Mouse (Mus musculus): ENCODE results near the gene Atg13. TPM values are rescaled to one million over a fixed set of nuclear protein-coding genes. Genes with fewer than 3 reads are reported as not detected.

The Atg13 gene
- 21.0 and 30.6 TPM in 2 replicates for total RNA-seq (2014; rRNA removed)
- polyA plus RNA-seq (2015; fragmentation: Nextera tagmentation; extraction: Ambion mirVana) = 30.4 and 31.5 TPM in 2 replicates

DNA sequence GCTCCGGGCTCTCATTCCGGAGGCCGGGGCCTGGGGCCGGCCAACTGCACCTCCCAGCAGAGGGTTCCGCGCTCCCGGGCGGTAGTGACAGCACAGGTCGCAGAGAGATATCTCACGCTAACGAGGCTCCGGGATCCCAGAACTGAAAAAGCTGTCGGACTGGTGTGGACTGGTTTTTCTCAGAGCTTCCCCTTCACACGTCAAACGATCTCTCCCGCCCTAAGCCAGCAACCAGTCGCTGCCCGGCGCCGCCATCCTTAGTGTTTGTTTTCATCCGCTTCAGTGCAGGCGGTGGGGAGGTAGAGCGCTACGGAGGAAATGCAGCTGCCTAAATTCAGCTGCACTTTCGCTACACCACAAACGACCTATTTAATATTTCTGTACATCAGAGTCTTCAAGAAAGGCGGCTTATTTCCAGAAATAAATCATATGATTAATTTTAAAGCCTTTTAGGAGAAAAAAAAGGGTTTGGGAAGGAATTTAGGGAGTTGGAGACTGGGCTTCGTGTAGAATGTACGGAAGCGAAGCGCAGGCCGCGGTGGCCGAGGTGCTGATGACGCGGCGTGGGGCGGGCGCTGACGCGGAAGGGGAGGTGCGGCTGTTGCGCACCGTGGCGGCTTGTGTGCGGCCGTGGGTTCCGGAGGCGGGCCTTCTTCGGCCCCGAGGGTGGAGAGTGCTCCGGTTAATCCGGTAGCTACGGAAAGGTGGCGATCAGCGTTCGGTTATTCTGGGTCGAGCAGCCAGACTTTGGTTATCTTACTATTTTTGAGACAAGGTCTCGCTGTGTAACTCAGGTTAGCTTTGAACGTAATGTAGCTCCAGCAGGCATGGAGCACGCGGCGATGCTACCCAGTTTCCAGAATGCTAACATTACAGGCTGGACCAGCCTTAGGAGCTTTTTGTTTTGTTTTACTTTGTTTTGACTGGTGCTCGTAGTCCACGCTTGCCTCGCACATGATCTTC lies at the start of gene Atg13, which contains the start of gene Harbi1:
TSS of gene Atg13 (minus strand) at position 305 of the 963 bp plus-strand sequence.
TSS of gene Harbi1 (plus strand) at position 581 of the 963 bp plus-strand sequence.
- Histone ChIP-seq H3K4me2 (ENCODE audit: low read depth, low read length, poor library complexity, severe bottlenecking) (peak within 1 kb of the TSS; percentile 80), H3K9me3 (ENCODE audit: low read length) (no peaks in the 10 kb centered on the region), H3K4me3 (ENCODE audit: low read depth, low read length) (peak within 1 kb of the TSS; percentile 89), H3K4me1 (ENCODE audit: insufficient read depth, low read length) (peaks cover 4% of the 10 kb centered on the region; the same call in 1 of the 2 replicates), H3K36me3 (ENCODE audit: insufficient read depth, low read length) (no peaks in the 10 kb centered on the region), H3K9ac (replicated peaks; ENCODE audit: low read length, poor library complexity, severe bottlenecking) (peak within 1 kb of the TSS; percentile 81), H3K27ac (ENCODE audit: low read depth, low read length) (peak within 1 kb of the TSS; percentile 74), H3K27me3 (ENCODE audit: insufficient read depth, low read length) (no peaks in the 10 kb centered on the region)
- peak; percentile 99 for ATAC-seq (ENCODE audit: low FRiP score)
- no peak for TF ChIP-seq CTCF (IDR thresholded peaks at IDR 0.05)
- under 1% methylated on average over 66 of the region's 66 CpGs for WGBS
- peak; percentile 95 for DNase-seq (ENCODE audit: low spot score)

GRCm38 (mm10) chr2:91749811-91750261 lies 39.5 kb upstream of the Atg13 start:
- Histone ChIP-seq H3K4me3 (ENCODE audit: low read depth, low read length) (no peak overlapping the region), H3K4me1 (ENCODE audit: insufficient read depth, low read length) (no peaks in the 10 kb centered on the region), H3K4me2 (ENCODE audit: low read depth, low read length, poor library complexity, severe bottlenecking) (no peak overlapping the region), H3K27ac (ENCODE audit: low read depth, low read length) (no peak overlapping the region), H3K9ac (replicated peaks; ENCODE audit: low read length, poor library complexity, severe bottlenecking) (no peak overlapping the region), H3K27me3 (ENCODE audit: insufficient read depth, low read length) (no peaks in the 10 kb centered on the region), H3K36me3 (ENCODE audit: insufficient read depth, low read length) (no peaks in the 10 kb centered on the region), H3K9me3 (ENCODE audit: low read length) (no peaks in the 10 kb centered on the region)
- ATAC-seq (ENCODE audit: low FRiP score) (no peak), DNase-seq (ENCODE audit: low spot score) (no peak)
- WGBS = 70% methylated on average over 2 of the region's 2 CpGs
- TF ChIP-seq CTCF (IDR thresholded peaks at IDR 0.05) = no peak

- H3K27ac ChIP-seq (ENCODE audit: low read depth, low read length) = no peak overlapping the region
- no peaks in the 10 kb centered on the region for H3K27me3 ChIP-seq (ENCODE audit: insufficient read depth, low read length)
- H3K9me3 ChIP-seq (ENCODE audit: low read length) = no peaks in the 10 kb centered on the region
- WGBS = 85% methylated on average over 5 of the region's 5 CpGs
- no peak for TF ChIP-seq CTCF (IDR thresholded peaks at IDR 0.05)
- no peaks in the 10 kb centered on the region; the same call in 1 of the 2 replicates for H3K36me3 ChIP-seq (ENCODE audit: insufficient read depth, low read length)
- H3K4me1 ChIP-seq (ENCODE audit: insufficient read depth, low read length) = no peaks in the 10 kb centered on the region
- ATAC-seq (ENCODE audit: low FRiP score) = no peak
- DNase-seq (ENCODE audit: low spot score) = no peak
- H3K9ac ChIP-seq (replicated peaks; ENCODE audit: low read length, poor library complexity, severe bottlenecking) = no peak overlapping the region
- no peak overlapping the region for H3K4me2 ChIP-seq (ENCODE audit: low read depth, low read length, poor library complexity, severe bottlenecking)
- H3K4me3 ChIP-seq (ENCODE audit: low read depth, low read length) = no peak overlapping the region
These were observed 34.3 kb upstream of the Atg13 start for GRCm38 (mm10) chr2:91744686-91745085.

DNA sequence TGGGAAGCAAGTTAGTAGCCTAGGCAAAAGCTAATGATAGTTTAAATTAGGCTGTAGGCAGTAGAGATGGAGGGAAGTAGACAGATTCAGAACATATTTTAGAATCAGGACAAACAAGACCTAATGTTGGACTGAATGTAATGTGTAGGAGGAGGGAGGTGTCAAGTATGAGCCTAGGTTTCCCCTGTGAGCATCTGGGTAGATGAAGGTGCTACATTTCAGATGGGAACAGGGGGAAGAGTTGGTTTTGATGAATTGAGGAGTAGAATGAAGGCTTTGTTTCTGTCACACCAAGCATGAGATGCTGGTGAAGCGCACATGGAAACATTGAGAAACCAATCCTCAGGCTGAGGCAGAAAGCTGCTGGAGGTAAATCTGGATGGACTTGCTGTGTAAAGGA lies 29.2 kb upstream of the Atg13 start:
- Histone ChIP-seq H3K27ac (ENCODE audit: low read depth, low read length) (no peak overlapping the region), H3K9ac (replicated peaks; ENCODE audit: low read length, poor library complexity, severe bottlenecking) (no peak overlapping the region), H3K4me2 (ENCODE audit: low read depth, low read length, poor library complexity, severe bottlenecking) (no peak overlapping the region), H3K9me3 (ENCODE audit: low read length) (no peaks in the 10 kb centered on the region), H3K36me3 (ENCODE audit: insufficient read depth, low read length) (no peaks in the 10 kb centered on the region; the same call in 1 of the 2 replicates), H3K4me3 (ENCODE audit: low read depth, low read length) (no peak overlapping the region), H3K27me3 (ENCODE audit: insufficient read depth, low read length) (no peaks in the 10 kb centered on the region), H3K4me1 (ENCODE audit: insufficient read depth, low read length) (no peaks in the 10 kb centered on the region)
- WGBS = 97% methylated on average over 1 of the region's 1 CpGs
- DNase-seq (ENCODE audit: low spot score) (no peak), ATAC-seq (ENCODE audit: low FRiP score) (no peak)
- no peak for TF ChIP-seq CTCF (IDR thresholded peaks at IDR 0.05)

DNA sequence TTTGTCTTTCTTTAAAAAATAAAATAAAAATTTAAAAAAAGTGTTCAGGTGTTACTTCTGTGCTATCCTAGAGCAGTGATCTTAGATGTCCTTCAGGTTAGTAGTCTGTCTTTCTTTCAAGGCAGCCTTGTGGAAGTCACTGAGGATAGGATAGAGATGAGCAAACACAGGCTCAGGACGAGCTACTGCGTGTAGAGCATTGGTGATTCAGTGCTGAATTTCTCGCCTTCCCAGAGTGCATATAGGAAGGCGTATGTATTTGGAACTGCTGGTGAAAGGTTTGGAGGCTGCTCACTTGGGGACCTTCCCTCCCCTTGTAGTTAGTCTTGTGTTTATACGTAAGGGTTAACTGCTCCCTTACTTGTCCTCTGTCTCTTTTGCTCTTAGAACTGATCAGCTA lies 24.8 kb upstream of the Atg13 start:
- H3K9me3 ChIP-seq (ENCODE audit: low read length) = no peaks in the 10 kb centered on the region
- H3K4me3 ChIP-seq (ENCODE audit: low read depth, low read length) = no peak overlapping the region
- no peak for TF ChIP-seq CTCF (IDR thresholded peaks at IDR 0.05)
- no peak for DNase-seq (ENCODE audit: low spot score)
- H3K27me3 ChIP-seq (ENCODE audit: insufficient read depth, low read length) = no peaks in the 10 kb centered on the region
- no peak overlapping the region for H3K9ac ChIP-seq (replicated peaks; ENCODE audit: low read length, poor library complexity, severe bottlenecking)
- no peak for ATAC-seq (ENCODE audit: low FRiP score)
- no peaks in the 10 kb centered on the region for H3K4me1 ChIP-seq (ENCODE audit: insufficient read depth, low read length)
- H3K27ac ChIP-seq (ENCODE audit: low read depth, low read length) = no peak overlapping the region
- WGBS = 96% methylated on average over 5 of the region's 5 CpGs
- no peaks in the 10 kb centered on the region for H3K36me3 ChIP-seq (ENCODE audit: insufficient read depth, low read length)
- no peak overlapping the region for H3K4me2 ChIP-seq (ENCODE audit: low read depth, low read length, poor library complexity, severe bottlenecking)
